Mouse (Mus musculus) cerebellum, adult 2 months (tissue): ENCODE results near the gene Kcne3.

Source experiments
- CTCF ChIP-seq: fragments of 200-500 bp; IDR thresholded peaks from 2 replicates; pipeline ENCODE4 v1.5.1; 2011; ENCODE audit warnings: low read depth, mild to moderate bottlenecking, control low read depth, low read length, moderate library complexity, borderline replicate concordance; ENCODE audit not compliant: insufficient read depth
- POLR2A ChIP-seq: fragments of 200-500 bp; IDR thresholded peaks from 2 replicates; pipeline ENCODE4 v1.6.1; 2011; ENCODE audit warnings: low read length, control low read depth, borderline replicate concordance; ENCODE audit not compliant: insufficient read depth

GRCm38 (mm10) chr7:100182388-100182787 is 6.1 kb downstream of the Kcne3 start:
- TF ChIP-seq CTCF (no peak), POLR2A (no peak)
